ENCODE assay signal across 19 mouse cellular contexts in genomic region chr16:54902911-54903310, GRCm38 (mm10).
A peak's percentile ranks its signal among the peaks of the same experiment; 100 is the strongest.
DNase-seq lines count a peak whose midpoint lies in the region; ATAC-seq and TF ChIP-seq lines count a peak whose summit lies in the region.
"Had no signal": no experiment of that assay in that cellular context is flagged by ENCODE, and none has a peak within 500 bp of the region (broad histone marks: within the 10 kb centered on the region; RNA-seq: fewer than 3 reads in every experiment).

No protein-coding gene starts in this region.

- no peak for ATAC-seq in liver, embryonic 11.5 days (replicated peaks; ENCODE audit: low FRiP score)
- ATAC-seq in liver, postnatal 0 days = peak; percentile 35; the same call in 1 of the 2 replicates
- ATAC-seq in liver, embryonic 12.5 days = no peak
- ATAC-seq: activated CD4-positive, CD25-positive, alpha-beta regulatory T cell, adult 4 months; CD4-positive, CD25-positive, alpha-beta regulatory T cell, adult 4 months; Patski had no signal

- no peak for TF ChIP-seq POLR2A in liver, adult 2 months (IDR thresholded peaks at IDR 0.05; ENCODE audit: extremely low read depth, insufficient read depth, low read length)

- no peaks in the 10 kb centered on the region for H3K27me3 ChIP-seq in liver, adult 2 months (ENCODE audit: control insufficient read depth, insufficient read depth, low read length)
- H3K27me3 ChIP-seq in liver, embryonic 11.5 days (replicated peaks; ENCODE audit: control insufficient read depth, insufficient read depth, low read length) = no peaks in the 10 kb centered on the region
- H3K27me3 ChIP-seq in liver, postnatal 0 days (ENCODE audit: insufficient read depth, low read length) = no peaks in the 10 kb centered on the region
- H3K27me3 ChIP-seq in liver, embryonic 12.5 days (replicated peaks) = no peaks in the 10 kb centered on the region
- H3K27me3 ChIP-seq: CH12.LX had no signal

- WGBS in liver, adult 2 months = 24% methylated on average over 4 of the region's 4 CpGs
- WGBS in liver, embryonic 11.5 days = 87% methylated on average over 4 of the region's 4 CpGs
- 65% methylated on average over 4 of the region's 4 CpGs for WGBS in liver, postnatal 0 days (ENCODE audit: insufficient replicate concordance)
- WGBS in liver, embryonic 12.5 days (ENCODE audit: insufficient replicate concordance) = 79% methylated on average over 4 of the region's 4 CpGs

- H3K9ac ChIP-seq in liver, adult 2 months (ENCODE audit: low read depth, low read length) = no peak overlapping the region
- H3K9ac ChIP-seq in liver, embryonic 11.5 days (ENCODE audit: low read depth, low read length) = no peak overlapping the region
- no peak overlapping the region for H3K9ac ChIP-seq in liver, postnatal 0 days (replicated peaks)
- H3K9ac ChIP-seq in liver, embryonic 12.5 days = no peak overlapping the region

- peak; percentile 95 for DNase-seq in liver, adult 2 months (ENCODE audit: extremely low read depth, low read depth, low spot score)
- no peak for DNase-seq in liver, embryonic 11.5 days (ENCODE audit: low spot score)
- no peak for DNase-seq in liver, postnatal 0 days
- DNase-seq: adrenal gland, adult 2 months; adrenal gland, adult 8-10 months; adrenal gland, postnatal 10 days; adrenal gland, postnatal 14 days; adrenal gland, postnatal 25 days; adrenal gland, postnatal 36 days; B cell, adult 2 months; cerebellum, adult 11 months; cerebellum, adult 11-12 months; cerebellum, adult 18-20 months had no signal

- H3K9me3 ChIP-seq in liver, embryonic 11.5 days (ENCODE audit: control insufficient read depth, low read length) = no peaks in the 10 kb centered on the region
- no peaks in the 10 kb centered on the region for H3K9me3 ChIP-seq in liver, postnatal 0 days (ENCODE audit: low read length)
- H3K9me3 ChIP-seq in liver, embryonic 12.5 days (replicated peaks) = no peaks in the 10 kb centered on the region
- H3K9me3 ChIP-seq: G1E had no signal

- no peak for TF ChIP-seq CTCF in liver, adult 2 months (IDR thresholded peaks at IDR 0.05; ENCODE audit: low read depth, low read length)
- TF ChIP-seq CTCF in liver, postnatal 0 days (IDR thresholded peaks at IDR 0.05; ENCODE audit: low read depth) = no peak

- H3K79me2 ChIP-seq in liver, adult 2 months (ENCODE audit: control insufficient read depth, insufficient read depth, low read length) = no peaks in the 10 kb centered on the region

- H3K27ac ChIP-seq in liver, adult 2 months (replicated peaks; ENCODE audit: insufficient read depth, low read depth, low read length) = no peak overlapping the region
- H3K27ac ChIP-seq in liver, embryonic 11.5 days (ENCODE audit: low read depth, low read length) = no peak overlapping the region
- no peak overlapping the region for H3K27ac ChIP-seq in liver, postnatal 0 days (ENCODE audit: low read depth)
- H3K27ac ChIP-seq in liver, embryonic 12.5 days = no peak overlapping the region

- H3K36me3 ChIP-seq in liver, adult 2 months (ENCODE audit: control insufficient read depth, insufficient read depth, low read length) = no peaks in the 10 kb centered on the region
- H3K36me3 ChIP-seq in liver, embryonic 11.5 days (ENCODE audit: control insufficient read depth, insufficient read depth, low read length) = no peaks in the 10 kb centered on the region
- H3K36me3 ChIP-seq in liver, postnatal 0 days (replicated peaks; ENCODE audit: insufficient read depth, low read length) = no peaks in the 10 kb centered on the region
- H3K36me3 ChIP-seq in liver, embryonic 12.5 days = no peaks in the 10 kb centered on the region
- H3K36me3 ChIP-seq: G1E had no signal

- H3K4me1 ChIP-seq in liver, adult 2 months (ENCODE audit: control insufficient read depth, insufficient read depth, low read length) = peaks cover 3% of the 10 kb centered on the region; the same call in 1 of the 2 replicates
- no peaks in the 10 kb centered on the region for H3K4me1 ChIP-seq in liver, embryonic 11.5 days (replicated peaks; ENCODE audit: control insufficient read depth, insufficient read depth, low read length)
- H3K4me1 ChIP-seq in liver, postnatal 0 days (ENCODE audit: insufficient read depth) = no peaks in the 10 kb centered on the region
- H3K4me1 ChIP-seq in liver, embryonic 12.5 days = no peaks in the 10 kb centered on the region

- no peak overlapping the region for H3K4me3 ChIP-seq in liver, adult 2 months (ENCODE audit: insufficient read depth, low read depth, low read length)
- no peak overlapping the region for H3K4me3 ChIP-seq in liver, embryonic 11.5 days (ENCODE audit: low read depth, low read length)
- H3K4me3 ChIP-seq in liver, postnatal 0 days (ENCODE audit: low read depth, low read length) = no peak overlapping the region
- no peak overlapping the region for H3K4me3 ChIP-seq in liver, embryonic 12.5 days

- TF ChIP-seq EP300 in liver, postnatal 0 days (IDR thresholded peaks at IDR 0.05; ENCODE audit: low read depth) = no peak

- no peak overlapping the region for H3K4me2 ChIP-seq in liver, embryonic 11.5 days
- no peak overlapping the region for H3K4me2 ChIP-seq in liver, postnatal 0 days (ENCODE audit: low read depth, low read length)
- no peak overlapping the region for H3K4me2 ChIP-seq in liver, embryonic 12.5 days
